Mouse (Mus musculus) embryonic facial prominence, embryonic 13.5 days (tissue): ENCODE measurements around the gene Tvp23a. TPM values are rescaled to one million over a fixed set of nuclear protein-coding genes. Genes with fewer than 3 reads are reported as not detected.
A peak's percentile ranks its signal among the peaks of the same experiment; 100 is the strongest.

Source experiments
- ATAC-seq: fragments of 200-750 bp; cut with Nextera tagmentation; 2 replicates; pipeline ENCODE4 v1.8.0; 2017; ENCODE audit warnings: low read depth; ENCODE audit not compliant: insufficient number of reproducible peaks, insufficient read depth, low FRiP score, low TSS enrichment
- H3K27ac ChIP-seq: fragments of 300-500 bp; sonication (generic); 2 replicates; pipeline ENCODE4 v1.5.1; 2015; ENCODE audit warnings: moderate library complexity, mild to moderate bottlenecking, inconsistent platforms
- H3K27me3 ChIP-seq: fragments of 300-500 bp; sonication (generic); 2 replicates; pipeline ENCODE4 v1.6.1; 2015; ENCODE audit warnings: mild to moderate bottlenecking, inconsistent platforms
- H3K36me3 ChIP-seq: fragments of 300-500 bp; sonication (generic); 2 replicates; pipeline ENCODE4 v1.6.1; 2015; ENCODE audit warnings: mild to moderate bottlenecking, inconsistent platforms
- H3K4me1 ChIP-seq: fragments of 300-500 bp; sonication (generic); 2 replicates; pipeline ENCODE4 v1.6.1; 2015; ENCODE audit warnings: inconsistent platforms
- H3K4me2 ChIP-seq: fragments of 300-500 bp; sonication (generic); 2 replicates; pipeline ENCODE4 v1.6.1; 2015; ENCODE audit warnings: moderate library complexity, mild to moderate bottlenecking, inconsistent platforms
- H3K4me3 ChIP-seq: fragments of 300-500 bp; sonication (generic); 2 replicates; pipeline ENCODE4 v1.5.1; 2015; ENCODE audit warnings: mild to moderate bottlenecking, inconsistent platforms
- H3K9ac ChIP-seq: fragments of 300-500 bp; sonication (generic); 2 replicates; pipeline ENCODE4 v1.6.1; 2015; ENCODE audit warnings: mild to moderate bottlenecking, inconsistent platforms
- H3K9me3 ChIP-seq: fragments of 300-500 bp; sonication (generic); 2 replicates; pipeline ENCODE4 v1.6.1; 2016; ENCODE audit warnings: inconsistent platforms
- WGBS: fragments of 180-500 bp; shearing (Covaris S2); methylation state at CpG from one replicate; pipeline ENCODE4 v1.1.7; 2015; ENCODE audit warnings: mixed read lengths; 5-methylcytosine and 5-hydroxymethylcytosine counted together
- polyA plus RNA-seq: library from polyadenylated mRNA; unstranded; fragments of >200 nt; fragmentation: Nextera tagmentation; extraction: Ambion mirVana; gene quantifications from 2 replicates; pipeline ENCODE4 v1.2.1, GENCODE M21; 2015

The Tvp23a gene
- polyA plus RNA-seq, 1 experiment from 2014 or later, result 24.4 TPM

DNA sequence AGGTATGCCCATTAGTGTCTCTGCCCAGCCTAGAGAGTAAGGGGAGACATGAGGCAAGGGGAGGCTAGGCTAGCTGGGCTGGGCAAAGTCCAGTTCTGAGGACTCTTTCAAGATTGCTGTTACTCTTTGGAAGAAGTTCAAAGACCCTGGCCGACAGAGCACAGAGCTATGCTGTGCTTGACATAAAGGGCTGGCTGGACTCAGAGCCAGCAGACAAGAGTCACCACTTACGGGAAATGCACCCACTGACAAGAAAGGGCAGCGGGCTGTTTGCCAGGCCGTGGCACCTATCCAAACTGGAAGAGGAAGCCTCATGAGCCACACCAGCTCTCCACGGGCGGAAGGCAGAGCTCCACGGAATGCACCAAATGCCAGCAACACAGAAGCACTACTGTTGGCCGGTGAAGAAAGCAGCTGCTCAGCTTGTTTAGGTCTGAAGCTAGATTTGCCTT lies 5.3 kb upstream of the Tvp23a start:
- Histone ChIP-seq H3K27me3 (no peaks in the 10 kb centered on the region), H3K9me3 (no peaks in the 10 kb centered on the region), H3K27ac (no peak overlapping the region), H3K4me2 (no peak overlapping the region), H3K4me3 (no peak overlapping the region), H3K36me3 (no peaks in the 10 kb centered on the region), H3K4me1 (peaks cover 6% of the 10 kb centered on the region), H3K9ac (no peak overlapping the region)
- no peak for ATAC-seq
- 76% methylated on average over 8 of the region's 8 CpGs for WGBS

DNA sequence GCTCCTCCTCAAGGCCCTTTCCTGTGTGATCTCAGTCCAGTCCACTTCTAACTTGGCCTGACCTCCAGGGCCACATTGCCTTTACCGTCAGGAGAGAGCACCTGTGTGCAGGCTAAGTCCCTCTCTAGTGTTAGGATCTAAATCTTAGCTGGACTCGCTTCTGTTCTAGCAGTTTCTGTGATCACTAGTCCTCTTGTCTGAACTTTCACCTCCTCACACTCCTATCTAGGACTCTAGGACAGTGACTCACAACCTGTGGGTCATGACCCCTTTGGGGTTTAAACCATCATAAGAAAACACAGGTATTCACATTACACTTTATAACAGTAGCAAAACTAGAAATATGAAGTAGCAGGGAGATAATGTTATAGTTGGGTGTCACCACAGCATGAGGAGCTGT lies 4.7 kb upstream of the Tvp23a start:
- Histone ChIP-seq H3K27ac (no peak overlapping the region), H3K36me3 (no peaks in the 10 kb centered on the region), H3K4me1 (peaks cover 7% of the 10 kb centered on the region), H3K9ac (no peak overlapping the region), H3K27me3 (no peaks in the 10 kb centered on the region), H3K4me3 (no peak overlapping the region), H3K4me2 (no peak overlapping the region), H3K9me3 (no peaks in the 10 kb centered on the region)
- no peak for ATAC-seq
- 89% methylated on average over 2 of the region's 2 CpGs for WGBS

DNA sequence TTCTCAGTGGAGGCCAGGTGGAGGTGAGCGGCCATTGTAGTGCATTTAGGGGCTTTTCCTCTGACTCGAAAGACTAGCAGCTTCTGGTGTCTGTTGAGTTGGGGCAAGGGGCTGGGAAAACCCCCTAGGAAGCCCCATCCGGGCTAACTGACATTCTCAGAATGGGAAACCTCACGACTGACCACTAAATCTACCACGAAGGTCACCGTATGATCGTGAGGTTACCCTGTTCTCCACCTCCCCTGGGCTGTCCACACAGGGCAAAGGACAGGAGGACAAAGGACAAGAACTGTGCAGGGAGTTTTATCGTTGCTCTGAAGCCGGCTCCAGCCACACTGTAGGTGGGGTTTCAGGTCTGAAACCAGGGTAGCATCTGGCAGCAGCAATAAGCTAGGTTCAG lies 1.8 kb upstream of the Tvp23a start:
- Histone ChIP-seq H3K27ac (no peak overlapping the region), H3K4me2 (no peak overlapping the region), H3K9me3 (no peaks in the 10 kb centered on the region), H3K27me3 (no peaks in the 10 kb centered on the region), H3K36me3 (no peaks in the 10 kb centered on the region), H3K4me1 (peaks cover 25% of the 10 kb centered on the region), H3K4me3 (no peak overlapping the region), H3K9ac (no peak overlapping the region)
- no peak for ATAC-seq
- 86% methylated on average over 9 of the region's 9 CpGs for WGBS

DNA sequence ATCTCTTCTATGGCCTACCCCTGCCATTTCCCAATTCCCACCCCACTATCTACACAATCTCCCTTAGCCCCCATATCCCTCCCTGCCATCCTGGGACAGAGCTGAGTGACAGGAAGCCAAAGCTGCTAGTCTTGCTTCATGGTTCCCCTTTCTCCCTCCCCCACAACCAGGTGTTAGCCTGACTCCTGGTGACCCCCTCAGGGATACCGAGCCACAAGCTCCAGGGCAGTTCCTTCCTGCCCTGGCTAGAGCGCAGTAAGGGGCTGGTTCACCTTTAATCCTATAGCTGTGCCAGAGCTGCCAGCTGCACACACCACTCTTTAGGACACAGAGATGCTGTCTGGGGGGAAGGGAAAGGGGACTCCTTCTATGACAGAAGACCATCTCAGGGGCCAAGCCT lies 619 bp upstream of the Tvp23a start:
- H3K4me3 ChIP-seq, result peak overlapping the region; percentile 53
- H3K4me1 ChIP-seq, result peaks cover 25% of the 10 kb centered on the region
- peak overlapping the region; percentile 72; the same call in 1 of the 2 replicates for H3K27ac ChIP-seq
- ATAC-seq, result no peak
- 59% methylated on average over 2 of the region's 2 CpGs for WGBS
- no peaks in the 10 kb centered on the region for H3K36me3 ChIP-seq
- H3K4me2 ChIP-seq, result peak overlapping the region; percentile 90
- no peaks in the 10 kb centered on the region for H3K27me3 ChIP-seq
- peak overlapping the region; percentile 75 for H3K9ac ChIP-seq
- no peaks in the 10 kb centered on the region for H3K9me3 ChIP-seq

DNA sequence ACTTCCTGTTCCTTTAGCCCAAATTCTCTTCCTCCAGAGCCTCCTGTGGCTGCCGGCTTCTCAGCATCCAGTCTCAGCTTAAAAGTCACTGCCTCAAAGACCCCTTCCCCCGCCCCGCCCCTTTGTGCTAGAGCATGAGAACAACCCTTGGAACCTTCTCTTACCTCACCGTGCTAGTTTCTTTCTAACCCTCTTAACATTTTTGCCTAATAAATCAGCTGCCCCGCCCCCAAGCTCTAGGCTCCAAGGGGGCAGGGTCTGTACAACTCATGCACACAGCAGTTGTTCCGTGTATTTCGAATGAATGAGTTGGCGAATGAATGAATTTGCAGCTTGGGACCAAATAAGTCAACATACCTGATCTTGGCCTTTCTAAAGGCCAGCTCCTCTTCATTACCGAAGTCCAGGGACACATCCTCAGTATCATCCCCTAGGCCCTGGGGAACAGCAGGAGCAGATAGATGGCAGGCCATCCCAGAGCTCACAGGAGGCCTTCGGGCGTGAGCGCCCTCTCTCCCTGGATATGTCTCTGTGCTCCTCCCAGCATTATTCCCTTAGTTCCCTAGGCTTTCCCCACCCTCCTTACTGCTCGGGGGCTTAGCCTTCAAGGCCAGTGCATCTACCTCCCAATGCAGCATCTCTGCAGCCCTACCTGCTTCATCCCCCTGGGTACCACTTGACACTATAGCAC lies 444 bp downstream of the Tvp23a start:
- H3K4me3 ChIP-seq, result peak overlapping the region; percentile 53

DNA sequence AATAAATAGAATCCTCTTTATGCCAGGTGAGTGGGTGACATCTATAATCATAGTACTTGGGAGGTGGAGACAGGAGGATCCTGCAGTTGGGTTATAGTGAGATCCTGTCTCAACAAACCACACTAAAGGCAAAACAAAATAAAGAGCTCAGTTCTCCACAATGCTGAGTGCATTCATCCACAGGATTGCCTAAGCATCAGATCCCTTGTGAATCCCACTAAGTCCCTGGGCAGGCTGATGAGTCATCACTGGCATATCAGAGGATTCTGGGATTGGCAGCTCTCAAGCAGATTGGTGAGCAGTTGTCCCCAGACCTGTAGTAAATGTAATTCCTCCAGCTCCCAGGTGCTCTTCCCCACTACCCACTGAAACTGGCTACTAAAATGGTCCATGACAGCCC lies 3.4 kb downstream of the Tvp23a start:
- Histone ChIP-seq H3K4me2 (no peak overlapping the region), H3K4me1 (peaks cover 25% of the 10 kb centered on the region), H3K27me3 (no peaks in the 10 kb centered on the region), H3K4me3 (no peak overlapping the region), H3K27ac (no peak overlapping the region), H3K36me3 (no peaks in the 10 kb centered on the region; the same call in 1 of the 2 replicates), H3K9me3 (no peaks in the 10 kb centered on the region), H3K9ac (no peak overlapping the region)
- no peak for ATAC-seq

More for the DNA sequence above, 444 bp downstream of the Tvp23a start:
- Histone ChIP-seq H3K9ac (peak overlapping the region; percentile 75), H3K9me3 (no peaks in the 10 kb centered on the region), H3K36me3 (no peaks in the 10 kb centered on the region), H3K4me1 (peaks cover 25% of the 10 kb centered on the region), H3K27me3 (no peaks in the 10 kb centered on the region), H3K27ac (peak overlapping the region; percentile 72), H3K4me2 (peak overlapping the region; percentile 90)
- ATAC-seq, result peak; percentile 32; the same call in 1 of the 2 replicates
- 14% methylated on average over 13 of the region's 13 CpGs for WGBS

DNA sequence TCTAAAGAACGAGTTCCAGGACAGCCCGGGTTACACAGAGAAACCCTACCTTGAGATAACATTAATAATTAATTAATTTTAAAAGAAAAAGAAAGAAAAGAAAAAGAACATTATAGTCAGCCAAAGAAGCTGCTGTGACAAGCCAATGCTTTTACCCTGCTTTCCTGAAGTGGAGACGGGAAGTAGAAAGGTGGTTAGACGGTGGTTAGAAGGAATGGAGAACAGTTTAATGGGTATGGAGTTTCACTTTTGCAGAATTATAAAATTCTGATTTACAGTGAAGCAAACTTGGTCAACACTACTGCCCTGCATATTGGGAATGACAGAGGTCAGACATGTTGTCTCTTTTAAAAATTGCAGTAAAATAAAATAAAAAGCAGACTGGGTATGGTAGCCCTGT lies 5.4 kb downstream of the Tvp23a start:
- Histone ChIP-seq H3K4me2 (no peak overlapping the region), H3K36me3 (peaks cover 9% of the 10 kb centered on the region), H3K4me3 (no peak overlapping the region), H3K4me1 (peaks cover 16% of the 10 kb centered on the region), H3K27me3 (no peaks in the 10 kb centered on the region), H3K9me3 (no peaks in the 10 kb centered on the region), H3K9ac (no peak overlapping the region), H3K27ac (no peak overlapping the region)
- WGBS, result 89% methylated on average over 4 of the region's 4 CpGs
- no peak for ATAC-seq

DNA sequence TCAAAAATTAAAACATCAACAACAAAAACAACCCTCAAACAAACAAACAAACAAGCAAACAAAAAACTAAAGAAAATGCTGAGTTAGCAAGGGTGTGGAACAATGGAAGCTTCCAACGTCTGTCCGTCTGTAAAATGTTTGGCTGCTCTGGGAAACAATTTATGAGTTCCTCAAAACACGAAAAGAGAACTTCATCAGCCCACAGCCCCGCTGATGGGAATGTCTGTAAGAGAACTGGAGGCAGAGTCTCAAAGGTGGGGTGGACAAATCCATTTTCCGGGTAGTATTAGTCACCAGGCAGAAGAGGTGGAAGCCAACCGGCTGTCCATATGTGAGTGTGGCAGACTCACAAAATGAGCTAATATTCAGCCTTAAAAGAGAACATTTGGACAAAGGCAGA lies 5.8 kb downstream of the Tvp23a start:
- Histone ChIP-seq H3K27me3 (no peaks in the 10 kb centered on the region), H3K4me1 (peaks cover 12% of the 10 kb centered on the region), H3K9ac (no peak overlapping the region), H3K9me3 (no peaks in the 10 kb centered on the region), H3K27ac (no peak overlapping the region), H3K36me3 (peaks cover 9% of the 10 kb centered on the region), H3K4me3 (no peak overlapping the region), H3K4me2 (no peak overlapping the region)
- 83% methylated on average over 6 of the region's 6 CpGs for WGBS
- no peak for ATAC-seq

DNA sequence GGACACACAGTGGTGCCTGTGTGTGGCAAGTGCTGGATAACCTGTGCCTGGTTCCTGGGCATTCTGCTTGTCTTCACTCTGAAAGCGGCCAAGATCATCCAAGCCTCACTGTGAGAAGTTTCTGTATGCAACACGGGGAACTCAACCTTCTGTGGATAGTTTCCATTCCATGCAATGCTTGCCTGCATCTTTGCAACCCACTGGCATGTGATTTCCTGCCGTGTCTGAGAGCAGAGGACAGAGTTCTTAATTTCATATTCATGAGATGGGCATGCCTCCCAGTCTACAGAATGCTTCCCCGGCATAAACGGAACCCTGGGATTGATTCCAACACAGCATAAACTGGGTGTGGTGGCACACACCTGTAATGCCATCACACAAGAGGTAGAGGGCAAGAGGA lies 9.1 kb downstream of the Tvp23a start:
- H3K36me3 ChIP-seq, result peaks cover 9% of the 10 kb centered on the region
- no peaks in the 10 kb centered on the region for H3K4me1 ChIP-seq
- H3K9ac ChIP-seq, result no peak overlapping the region
- H3K27me3 ChIP-seq, result no peaks in the 10 kb centered on the region
- no peak for ATAC-seq
- H3K4me3 ChIP-seq, result no peak overlapping the region
- H3K27ac ChIP-seq, result no peak overlapping the region
- no peaks in the 10 kb centered on the region for H3K9me3 ChIP-seq
- H3K4me2 ChIP-seq, result no peak overlapping the region
- 87% methylated on average over 5 of the region's 5 CpGs for WGBS

DNA sequence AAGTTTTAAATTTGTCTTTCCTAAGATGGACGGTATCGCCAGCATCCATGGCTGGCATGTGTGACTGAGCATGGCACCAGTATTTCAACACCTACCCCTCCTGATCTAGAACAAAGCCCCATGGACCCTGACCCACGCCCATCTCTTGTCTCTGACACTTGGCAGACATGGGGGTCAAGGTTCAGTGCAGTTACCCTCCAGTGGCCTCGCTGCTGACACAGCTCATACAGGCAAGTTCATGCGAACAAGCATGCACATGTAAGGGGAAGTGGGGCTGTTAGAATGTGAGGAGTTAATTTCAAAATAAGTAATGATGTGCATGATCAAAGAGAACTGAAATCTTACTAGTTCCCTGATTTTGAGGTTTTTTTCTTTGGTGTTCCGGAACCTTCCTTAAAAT lies 11.0 kb downstream of the Tvp23a start:
- ATAC-seq, result no peak
- peaks cover 12% of the 10 kb centered on the region for H3K36me3 ChIP-seq
- 78% methylated on average over 6 of the region's 6 CpGs for WGBS
- no peak overlapping the region for H3K4me2 ChIP-seq
- H3K4me1 ChIP-seq, result no peaks in the 10 kb centered on the region
- no peak overlapping the region for H3K4me3 ChIP-seq
- H3K9ac ChIP-seq, result no peak overlapping the region
- no peaks in the 10 kb centered on the region for H3K27me3 ChIP-seq
- no peak overlapping the region for H3K27ac ChIP-seq
- H3K9me3 ChIP-seq, result no peaks in the 10 kb centered on the region

DNA sequence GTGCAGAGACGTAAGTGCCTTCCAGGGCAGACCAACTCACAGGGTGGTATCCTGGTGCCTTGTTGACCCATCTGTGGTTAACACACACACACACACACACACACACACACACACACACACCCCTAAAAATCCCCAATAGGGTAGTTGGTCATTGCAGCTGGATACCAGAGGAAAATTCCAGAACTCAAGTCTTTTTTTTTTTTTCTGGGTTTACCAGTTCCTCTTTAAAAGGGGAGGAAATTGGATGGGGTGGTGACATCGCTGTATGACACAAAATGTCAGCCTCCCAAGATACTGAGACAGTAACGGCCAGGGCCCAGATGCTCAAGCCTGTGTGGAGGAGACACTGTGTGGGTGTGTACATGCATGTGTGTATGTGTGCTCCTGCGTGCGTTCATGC lies 13.8 kb downstream of the Tvp23a start:
- Histone ChIP-seq H3K4me2 (no peak overlapping the region), H3K9ac (no peak overlapping the region), H3K4me1 (no peaks in the 10 kb centered on the region), H3K4me3 (no peak overlapping the region), H3K9me3 (no peaks in the 10 kb centered on the region), H3K27ac (no peak overlapping the region), H3K36me3 (peaks cover 9% of the 10 kb centered on the region), H3K27me3 (no peaks in the 10 kb centered on the region)
- no peak for ATAC-seq
- WGBS, result 87% methylated on average over 5 of the region's 5 CpGs

DNA sequence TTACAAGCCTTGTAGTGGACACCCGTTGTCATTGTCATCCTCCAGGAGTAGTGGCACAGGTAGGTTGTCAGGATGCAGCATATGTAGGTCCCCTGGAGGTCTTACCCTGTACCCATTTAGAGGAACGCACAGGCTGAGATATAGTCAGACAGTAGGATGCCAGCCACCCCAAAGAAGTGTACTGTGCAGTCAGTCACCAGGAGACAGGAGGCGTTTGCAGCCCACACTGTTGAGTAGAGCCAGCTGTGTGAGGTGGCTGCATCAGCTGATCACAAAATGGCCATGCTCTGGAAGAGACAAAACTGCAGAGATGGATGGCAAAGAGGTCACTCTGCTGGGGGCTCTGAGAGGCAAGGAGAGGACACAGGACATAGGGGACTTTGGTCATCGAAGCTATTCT lies 14.8 kb downstream of the Tvp23a start:
- no peak overlapping the region for H3K4me2 ChIP-seq
- no peak for ATAC-seq
- H3K27ac ChIP-seq, result no peak overlapping the region
- WGBS, result 84% methylated on average over 4 of the region's 4 CpGs
- H3K36me3 ChIP-seq, result peaks cover 4% of the 10 kb centered on the region
- H3K9ac ChIP-seq, result no peak overlapping the region
- no peaks in the 10 kb centered on the region for H3K9me3 ChIP-seq
- H3K4me1 ChIP-seq, result no peaks in the 10 kb centered on the region
- no peak overlapping the region for H3K4me3 ChIP-seq
- no peaks in the 10 kb centered on the region for H3K27me3 ChIP-seq
